Mouse (Mus musculus) forebrain, embryonic 12.5 days (tissue): ENCODE measurements around the gene Entpd2. TPM values are rescaled to one million over a fixed set of nuclear protein-coding genes. Genes with fewer than 3 reads are reported as not detected.

Experiments used
- ATAC-seq: fragments of 200-750 bp; cut with Nextera tagmentation; 2 replicates; pipeline ENCODE4 v1.8.0; 2017; ENCODE audit warnings: moderate TSS enrichment; ENCODE audit not compliant: low FRiP score
- H3K27ac ChIP-seq: fragments of 300-500 bp; sonication (generic); 2 replicates; pipeline ENCODE4 v1.5.1; 2016; ENCODE audit warnings: mild to moderate bottlenecking
- H3K27me3 ChIP-seq: fragments of 300-500 bp; sonication (generic); 2 replicates; pipeline ENCODE4 v1.6.1; 2016; ENCODE audit warnings: mild to moderate bottlenecking
- H3K36me3 ChIP-seq: fragments of 300-500 bp; sonication (generic); replicated peaks from 2 replicates; pipeline ENCODE4 v1.6.1; 2016; ENCODE audit warnings: mild to moderate bottlenecking
- H3K4me1 ChIP-seq: fragments of 300-500 bp; sonication (generic); 2 replicates; pipeline ENCODE4 v1.6.1; 2016
- H3K4me2 ChIP-seq: fragments of 300-500 bp; sonication (generic); 2 replicates; pipeline ENCODE4 v1.6.1; 2016; ENCODE audit warnings: mild to moderate bottlenecking, moderate library complexity
- H3K4me3 ChIP-seq: fragments of 300-500 bp; sonication (generic); replicated peaks from 2 replicates; pipeline ENCODE4 v1.5.1; 2016; ENCODE audit warnings: mild to moderate bottlenecking
- H3K9ac ChIP-seq: fragments of 300-500 bp; sonication (generic); 2 replicates; pipeline ENCODE4 v1.6.1; 2016; ENCODE audit warnings: mild to moderate bottlenecking
- H3K9me3 ChIP-seq: fragments of 300-500 bp; sonication (generic); 2 replicates; pipeline ENCODE4 v1.6.1; 2016
- WGBS: fragments of 180-500 bp; shearing (Covaris S2); methylation state at CpG from one replicate; pipeline ENCODE4 v1.1.7; 2016; 5-methylcytosine and 5-hydroxymethylcytosine counted together
- polyA plus RNA-seq: library from polyadenylated mRNA; unstranded; fragments of >200 nt; fragmentation: Nextera tagmentation; extraction: Ambion mirVana; gene quantifications from 2 replicates; pipeline ENCODE4 v1.2.1, GENCODE M21; 2016

Gene Entpd2
- polyA plus RNA-seq, 1 experiment from 2014 or later: 0.22 TPM

GRCm38 (mm10) chr2:25365091-25365761 is 30.4 kb upstream of the Entpd2 start, which contains the start of gene Uap1l1:
TSS of gene Uap1l1 (minus strand) at chr2:25365682.
- Histone ChIP-seq H3K27ac (no peak within 1 kb of the TSS), H3K4me2 (peak within 1 kb of the TSS; percentile 97), H3K4me1 (peaks cover 11% of the 10 kb centered on the region), H3K4me3 (peak within 1 kb of the TSS; percentile 52), H3K27me3 (peaks cover 57% of the 10 kb centered on the region), H3K9ac (peak within 1 kb of the TSS; percentile 69), H3K9me3 (no peaks in the 10 kb centered on the region), H3K36me3 (no peaks in the 10 kb centered on the region)
- peak; percentile 59 for ATAC-seq
- WGBS: under 1% methylated on average over 54 of the region's 54 CpGs

GRCm38 (mm10) chr2:25369996-25370395 is 25.7 kb upstream of the Entpd2 start:
- no peaks in the 10 kb centered on the region for H3K9me3 ChIP-seq
- H3K4me1 ChIP-seq: peaks cover 39% of the 10 kb centered on the region
- peaks cover 34% of the 10 kb centered on the region for H3K27me3 ChIP-seq
- peaks cover 7% of the 10 kb centered on the region for H3K36me3 ChIP-seq
- H3K9ac ChIP-seq: no peak overlapping the region
- no peak for ATAC-seq
- no peak overlapping the region for H3K4me2 ChIP-seq
- H3K4me3 ChIP-seq: no peak overlapping the region
- H3K27ac ChIP-seq: no peak overlapping the region
- 91% methylated on average over 3 of the region's 3 CpGs for WGBS

GRCm38 (mm10) chr2:25371764-25372643 is 23.7 kb upstream of the Entpd2 start, which contains the start of gene Sapcd2:
TSS of gene Sapcd2 (plus strand) at chr2:25372321.
- Histone ChIP-seq H3K9ac (peak within 1 kb of the TSS; percentile 83), H3K4me3 (peak within 1 kb of the TSS; percentile 79), H3K9me3 (no peaks in the 10 kb centered on the region), H3K4me1 (peaks cover 32% of the 10 kb centered on the region), H3K27ac (peak within 1 kb of the TSS; percentile 94), H3K36me3 (peaks cover 26% of the 10 kb centered on the region), H3K27me3 (peaks cover 16% of the 10 kb centered on the region), H3K4me2 (peak within 1 kb of the TSS; percentile 60)
- WGBS: under 1% methylated on average over 65 of the region's 65 CpGs
- peak; percentile 96 for ATAC-seq

- Histone ChIP-seq H3K27me3 (peaks cover 11% of the 10 kb centered on the region), H3K27ac (peak overlapping the region; percentile 78), H3K4me1 (peaks cover 32% of the 10 kb centered on the region), H3K4me2 (peak overlapping the region; percentile 60), H3K36me3 (peaks cover 35% of the 10 kb centered on the region), H3K9me3 (no peaks in the 10 kb centered on the region), H3K4me3 (peak overlapping the region; percentile 79), H3K9ac (peak overlapping the region; percentile 83)
- WGBS: 2% methylated on average over 42 of the region's 42 CpGs
- peak; percentile 28; the same call in 1 of the 2 replicates for ATAC-seq
Measured at GRCm38 (mm10) chr2:25372644-25373391, 22.9 kb upstream of the Entpd2 start.

- H3K9ac ChIP-seq: peak overlapping the region; percentile 83
- peaks cover 6% of the 10 kb centered on the region for H3K27me3 ChIP-seq
- H3K4me3 ChIP-seq: peak overlapping the region; percentile 79
- H3K9me3 ChIP-seq: no peaks in the 10 kb centered on the region
- peak overlapping the region; percentile 60 for H3K4me2 ChIP-seq
- H3K27ac ChIP-seq: no peak overlapping the region
- ATAC-seq: no peak
- 23% methylated on average over 2 of the region's 2 CpGs for WGBS
- peaks cover 32% of the 10 kb centered on the region for H3K4me1 ChIP-seq
- peaks cover 41% of the 10 kb centered on the region for H3K36me3 ChIP-seq
Measured at GRCm38 (mm10) chr2:25373431-25373830, 22.2 kb upstream of the Entpd2 start.

GRCm38 (mm10) chr2:25376589-25376988 is 19.1 kb upstream of the Entpd2 start:
- no peaks in the 10 kb centered on the region for H3K9me3 ChIP-seq
- H3K4me2 ChIP-seq: no peak overlapping the region
- 0 out of 2 replicates have a peak overlapping the region, but pooled peaks have one; percentile 2 for H3K9ac ChIP-seq
- no peak overlapping the region for H3K27ac ChIP-seq
- no peak for ATAC-seq
- H3K4me3 ChIP-seq: no peak overlapping the region
- peaks cover 41% of the 10 kb centered on the region for H3K36me3 ChIP-seq
- WGBS: 67% methylated on average over 4 of the region's 4 CpGs
- no peaks in the 10 kb centered on the region for H3K27me3 ChIP-seq
- H3K4me1 ChIP-seq: peaks cover 27% of the 10 kb centered on the region

GRCm38 (mm10) chr2:25384492-25384891 is 11.2 kb upstream of the Entpd2 start:
- H3K4me1 ChIP-seq: no peaks in the 10 kb centered on the region
- no peaks in the 10 kb centered on the region for H3K36me3 ChIP-seq
- no peaks in the 10 kb centered on the region for H3K9me3 ChIP-seq
- WGBS: 81% methylated on average over 5 of the region's 5 CpGs
- H3K27ac ChIP-seq: no peak overlapping the region
- no peak overlapping the region for H3K9ac ChIP-seq
- ATAC-seq: no peak
- no peak overlapping the region for H3K4me3 ChIP-seq
- H3K27me3 ChIP-seq: no peaks in the 10 kb centered on the region; the same call in 1 of the 2 replicates
- no peak overlapping the region for H3K4me2 ChIP-seq

- Histone ChIP-seq H3K9me3 (no peaks in the 10 kb centered on the region), H3K27ac (no peak overlapping the region), H3K36me3 (no peaks in the 10 kb centered on the region), H3K4me2 (no peak overlapping the region), H3K9ac (no peak overlapping the region), H3K27me3 (peaks cover 28% of the 10 kb centered on the region), H3K4me3 (no peak overlapping the region), H3K4me1 (peaks cover 19% of the 10 kb centered on the region)
- 74% methylated on average over 5 of the region's 5 CpGs for WGBS
- no peak for ATAC-seq
Measured at GRCm38 (mm10) chr2:25391266-25391665, 4.4 kb upstream of the Entpd2 start.

GRCm38 (mm10) chr2:25394281-25395221 is 1.1 kb upstream of the Entpd2 start:
- no peaks in the 10 kb centered on the region for H3K36me3 ChIP-seq
- no peak overlapping the region for H3K4me2 ChIP-seq
- ATAC-seq: no peak
- peaks cover 61% of the 10 kb centered on the region for H3K27me3 ChIP-seq
- no peak overlapping the region for H3K27ac ChIP-seq
- no peaks in the 10 kb centered on the region for H3K9me3 ChIP-seq
- no peak overlapping the region for H3K9ac ChIP-seq
- H3K4me3 ChIP-seq: no peak overlapping the region
- H3K4me1 ChIP-seq: peaks cover 21% of the 10 kb centered on the region
- WGBS: 26% methylated on average over 3 of the region's 3 CpGs

- 0 out of 2 replicates have a peak overlapping the region, but pooled peaks have one; percentile 29 for H3K9ac ChIP-seq
- no peaks in the 10 kb centered on the region for H3K36me3 ChIP-seq
- no peak for ATAC-seq
- H3K27me3 ChIP-seq: peaks cover 81% of the 10 kb centered on the region
- no peak overlapping the region for H3K4me3 ChIP-seq
- no peak overlapping the region for H3K27ac ChIP-seq
- WGBS: 42% methylated on average over 3 of the region's 3 CpGs
- H3K9me3 ChIP-seq: no peaks in the 10 kb centered on the region
- peaks cover 21% of the 10 kb centered on the region for H3K4me1 ChIP-seq
- H3K4me2 ChIP-seq: no peak overlapping the region
Measured at GRCm38 (mm10) chr2:25396597-25396983, 916 bp downstream of the Entpd2 start.

GRCm38 (mm10) chr2:25397010-25397409 is 1.3 kb downstream of the Entpd2 start:
- H3K4me3 ChIP-seq: no peak overlapping the region
- H3K27me3 ChIP-seq: peaks cover 84% of the 10 kb centered on the region
- no peaks in the 10 kb centered on the region for H3K36me3 ChIP-seq
- peaks cover 21% of the 10 kb centered on the region for H3K4me1 ChIP-seq
- no peak overlapping the region for H3K27ac ChIP-seq
- H3K4me2 ChIP-seq: no peak overlapping the region
- 71% methylated on average over 1 of the region's 1 CpGs for WGBS
- no peaks in the 10 kb centered on the region for H3K9me3 ChIP-seq
- ATAC-seq: no peak
- no peak overlapping the region for H3K9ac ChIP-seq
